Mouse (Mus musculus) heart, adult 8-10 months (tissue): ENCODE data around the gene E130116L18Rik. TPM values are rescaled to one million over a fixed set of nuclear protein-coding genes. Genes with fewer than 3 reads are reported as not detected.
"Not testable (repeated sequence)": the region's sequence is repeated elsewhere in the genome, so short reads cannot be mapped to it uniquely, and the experiment has no call there.

ENCODE experiments used
- DNase-seq: peaks from one replicate; pipeline ENCODE4 v3.0.0; 2022; ENCODE audit warnings: low spot score
- total RNA-seq, 4 experiments: library from RNA; stranded (reverse); gene quantifications; 2 replicates each; pipeline ENCODE4 v1.2.4; 2022

The E130116L18Rik gene
- total RNA-seq, 4 experiments from 2014 or later = not detected

DNA sequence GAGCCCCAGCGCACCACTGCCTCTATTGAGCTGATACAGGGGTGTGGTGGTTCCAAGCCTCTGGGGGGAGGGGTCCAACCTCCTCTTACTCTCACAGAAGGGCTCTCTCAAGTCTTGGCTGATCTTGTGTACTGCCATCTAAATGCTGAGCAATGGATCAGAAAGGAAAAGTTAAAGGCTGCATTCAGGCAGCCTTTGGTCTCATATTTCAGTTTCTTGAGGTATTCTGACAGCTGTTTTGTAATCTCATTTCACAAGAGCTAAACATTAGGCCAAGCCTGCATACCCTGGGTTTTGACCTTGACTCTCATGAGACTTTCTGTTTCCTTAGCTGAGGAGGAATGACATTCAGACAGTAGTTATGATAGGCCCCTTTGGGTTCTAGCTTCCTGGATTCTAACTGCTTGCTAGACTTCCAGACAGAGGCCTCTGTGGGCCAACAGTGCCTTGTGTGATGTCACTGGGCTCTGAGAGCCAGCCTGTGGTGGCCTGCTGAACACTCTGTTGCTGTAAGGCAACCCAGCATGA, 41.9 kb downstream of the E130116L18Rik start, which contains the start of gene Galntl5:
TSS of gene Galntl5 (plus strand) at position 457 of the 528 bp plus-strand sequence.
- no peak for DNase-seq

DNA sequence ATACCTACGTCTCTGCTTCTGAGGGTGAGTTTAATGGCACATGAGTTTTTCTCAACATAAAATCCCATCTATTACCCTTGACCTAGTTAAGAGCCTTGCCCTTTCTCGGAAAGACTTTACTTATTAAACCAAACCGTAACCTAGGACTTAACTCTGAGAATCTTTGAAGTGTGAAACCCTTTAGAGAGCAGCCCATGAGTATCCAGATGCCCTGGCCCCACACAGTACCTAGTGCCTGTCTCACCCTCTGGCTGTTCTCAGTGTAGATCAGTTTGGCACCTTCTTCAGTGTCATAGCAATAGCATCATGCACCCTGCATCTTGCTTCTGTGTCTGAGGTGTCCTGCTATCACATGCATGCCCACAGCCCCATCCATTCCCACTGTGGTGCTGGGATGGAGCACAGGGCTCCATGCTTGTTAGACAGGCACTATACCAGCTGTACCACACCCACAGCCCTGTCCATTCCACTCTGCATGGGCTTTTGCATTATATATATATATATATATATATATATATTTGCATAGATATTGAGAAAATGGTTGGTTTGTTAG, 42.9 kb downstream of the E130116L18Rik start:
- no peak for DNase-seq

DNA sequence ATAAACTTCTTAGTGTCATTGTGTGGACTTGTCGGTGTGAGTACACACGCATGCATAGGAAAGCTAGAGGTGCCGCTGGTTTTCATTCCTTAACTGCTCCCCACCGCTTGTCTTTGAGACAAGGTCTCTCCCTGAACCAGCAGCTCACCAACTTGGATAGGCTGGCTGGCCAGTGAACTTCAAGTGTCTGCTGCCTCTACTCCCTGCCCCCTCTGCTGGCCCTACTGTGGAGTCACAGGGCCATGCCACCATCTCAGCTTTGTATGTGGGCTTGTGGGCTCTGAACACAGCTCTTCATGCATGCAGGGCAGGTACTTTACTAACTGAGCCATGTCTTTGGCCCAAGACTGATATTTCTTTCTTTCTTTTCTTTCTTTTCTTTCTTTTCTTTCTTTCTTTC, 43.7 kb downstream of the E130116L18Rik start:
- no peak for DNase-seq

DNA sequence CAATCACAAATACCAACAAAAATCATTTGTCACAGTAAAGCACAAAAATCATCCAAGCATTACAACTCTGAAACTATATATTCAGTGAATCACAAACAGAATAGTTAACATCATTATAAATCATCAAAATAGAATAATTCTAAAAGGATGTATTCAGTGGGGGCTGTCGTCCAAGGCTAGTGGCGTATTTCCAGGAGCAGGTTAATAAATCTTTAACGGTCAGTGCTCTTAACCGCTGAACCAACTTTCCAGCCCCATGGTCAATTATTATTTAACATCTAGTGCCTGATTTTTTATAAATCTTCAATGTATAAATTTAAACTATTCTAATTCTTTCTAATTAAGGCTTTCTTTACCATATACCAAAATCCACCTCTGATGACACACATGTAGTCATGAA, 44.4 kb downstream of the E130116L18Rik start:
- not testable (repeated sequence) for DNase-seq

DNA sequence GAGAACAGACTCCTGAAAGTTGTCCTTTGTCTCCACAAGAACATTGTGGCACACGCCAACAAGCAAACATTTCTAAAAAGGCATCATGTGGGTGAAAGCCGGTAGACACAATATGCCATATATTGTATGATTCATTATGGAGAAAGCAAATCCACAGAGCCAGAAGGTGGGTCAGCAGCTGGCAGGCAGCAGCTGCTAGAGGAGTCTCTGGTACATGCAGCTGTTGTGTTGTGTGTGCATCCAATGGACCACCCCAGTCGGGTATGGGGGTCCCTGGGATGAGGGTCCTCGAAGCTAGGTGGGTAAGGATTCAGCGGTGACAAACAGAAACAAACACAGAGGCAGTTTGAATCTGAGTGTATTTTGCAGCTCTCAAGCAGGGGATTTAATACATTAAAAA, 45.0 kb downstream of the E130116L18Rik start:
- DNase-seq = not testable (repeated sequence)

Other genes with a start within 250 kb of the E130116L18Rik start
- 10 to 100 TPM; 26.9 to 39.0 (median 30.5) TPM for gene Prkag2, start 122.5 kb downstream of the E130116L18Rik start, total RNA-seq
- gene Galntl5, start 41.7 kb downstream of the E130116L18Rik start, total RNA-seq = not detected
- 10 to 100 TPM; 19.5 to 21.8 (median 19.8) TPM for gene Galnt11, start 1.2 kb downstream of the E130116L18Rik start, total RNA-seq